Mouse (Mus musculus): Measurements from ENCODE around the gene Slc16a1.
A peak's percentile ranks its signal among the peaks of the same experiment; 100 is the strongest.

Slc16a1 gene

DNA sequence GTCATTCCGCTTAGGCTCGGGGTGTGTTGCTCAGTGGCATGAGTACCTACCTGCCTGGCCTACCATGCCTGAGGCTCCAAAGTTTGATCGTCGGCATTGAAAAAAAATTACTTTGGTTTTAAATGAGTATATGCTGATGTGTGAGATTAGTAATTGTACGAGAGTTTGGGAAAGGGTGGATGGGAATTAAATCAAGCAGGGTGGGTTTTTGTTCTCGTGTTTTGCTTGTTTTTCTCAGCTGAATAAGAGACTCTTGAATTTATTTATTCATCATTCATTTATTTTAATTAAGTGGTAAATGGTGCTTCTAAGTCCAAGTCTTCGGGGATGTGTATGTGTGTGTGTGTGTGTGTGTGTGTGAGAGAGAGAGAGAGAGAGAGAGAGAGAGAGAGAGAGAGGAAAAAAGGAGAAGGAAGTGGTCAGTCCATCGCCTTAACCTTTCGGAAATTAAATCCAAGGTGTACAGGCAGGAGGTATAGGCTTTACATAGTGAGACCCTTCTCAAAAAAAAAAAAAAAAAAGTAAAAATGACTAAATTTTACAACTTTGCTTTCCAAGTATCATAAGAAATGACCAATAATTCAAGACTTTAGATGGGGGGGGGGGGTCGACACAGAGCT, 1.4 kb downstream of the Slc16a1 start:
- DNase-seq = no peak

DNA sequence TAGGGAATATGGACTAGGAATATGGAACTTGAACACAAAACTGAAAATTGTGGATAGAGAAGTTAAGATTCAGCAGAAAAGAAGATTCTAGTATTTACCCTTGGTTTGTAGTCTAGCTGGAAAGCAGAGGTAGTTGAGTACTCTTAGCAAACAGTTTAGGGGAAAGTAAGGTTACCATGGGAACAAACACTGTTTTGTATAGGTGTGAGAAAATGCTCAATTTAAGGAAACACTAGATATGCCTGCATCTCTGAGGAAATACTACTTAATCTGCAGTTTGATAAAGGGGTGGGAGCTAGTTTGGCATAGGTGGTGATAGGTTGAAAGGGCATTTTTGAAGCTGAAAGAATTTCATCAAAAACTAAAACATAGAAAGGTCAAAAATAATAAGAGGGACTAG, 2.4 kb downstream of the Slc16a1 start:
- DNase-seq = no peak

DNA sequence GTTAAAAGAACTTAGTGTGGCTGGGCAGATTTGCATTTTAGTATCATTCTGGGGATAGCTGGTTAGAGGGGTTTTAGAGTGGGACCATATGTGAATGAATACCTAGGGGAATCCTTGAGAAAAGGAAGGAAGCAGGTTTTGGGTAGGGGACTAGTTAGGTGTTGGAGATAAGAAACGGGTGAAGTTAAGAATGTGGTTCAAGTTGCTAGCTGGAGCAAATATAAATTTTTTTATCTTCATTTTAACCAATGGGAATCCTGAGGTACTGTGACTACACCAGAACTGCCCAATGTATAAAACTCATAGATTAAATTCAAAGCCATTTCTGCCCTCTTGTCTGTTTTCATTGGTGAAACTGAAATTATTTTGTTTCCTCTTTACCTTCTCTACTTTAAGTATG, 2.8 kb downstream of the Slc16a1 start:
- no peak for DNase-seq

DNA sequence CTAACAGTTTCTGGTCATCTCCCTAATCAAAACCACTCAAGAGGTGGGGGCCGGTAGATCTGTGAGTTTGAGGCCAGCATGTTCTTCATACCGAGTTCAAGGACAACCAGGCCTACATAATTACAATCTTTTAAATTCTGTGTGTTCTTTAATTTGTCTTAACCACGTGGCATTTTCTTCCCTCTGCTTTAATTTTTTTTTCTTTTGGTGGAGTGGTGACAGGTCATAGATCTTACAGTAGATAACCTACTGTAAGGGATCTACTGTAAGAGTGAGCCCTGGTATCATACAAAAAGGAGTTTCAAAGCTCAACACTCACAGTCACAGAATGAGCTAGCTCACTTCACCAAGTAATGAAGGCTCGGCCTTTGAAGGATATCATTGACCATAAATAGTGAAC, 4.6 kb downstream of the Slc16a1 start:
- DNase-seq = no peak

DNA sequence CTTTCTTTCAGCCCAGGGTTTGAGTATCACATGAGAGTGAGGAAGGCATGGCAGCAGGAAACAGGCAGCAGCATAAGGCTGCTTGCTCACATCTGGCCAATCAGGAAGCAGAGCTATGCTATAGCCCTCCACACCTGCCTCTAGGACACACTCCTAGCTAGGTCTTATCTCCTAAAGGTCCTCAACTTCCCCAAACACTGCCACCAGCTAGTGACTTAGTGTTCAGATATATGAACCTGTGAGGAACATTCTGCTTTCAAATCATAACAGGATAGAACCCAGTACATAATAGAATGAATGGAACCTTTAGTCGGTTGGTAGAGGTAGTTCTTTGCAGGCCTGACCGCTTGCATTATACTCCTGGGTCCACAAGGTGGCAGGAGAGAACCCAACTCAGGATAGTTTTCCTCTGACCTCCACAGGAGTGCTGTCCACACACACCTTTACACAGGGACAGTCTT, 5.4 kb downstream of the Slc16a1 start:
- DNase-seq = peak; percentile 65

DNA sequence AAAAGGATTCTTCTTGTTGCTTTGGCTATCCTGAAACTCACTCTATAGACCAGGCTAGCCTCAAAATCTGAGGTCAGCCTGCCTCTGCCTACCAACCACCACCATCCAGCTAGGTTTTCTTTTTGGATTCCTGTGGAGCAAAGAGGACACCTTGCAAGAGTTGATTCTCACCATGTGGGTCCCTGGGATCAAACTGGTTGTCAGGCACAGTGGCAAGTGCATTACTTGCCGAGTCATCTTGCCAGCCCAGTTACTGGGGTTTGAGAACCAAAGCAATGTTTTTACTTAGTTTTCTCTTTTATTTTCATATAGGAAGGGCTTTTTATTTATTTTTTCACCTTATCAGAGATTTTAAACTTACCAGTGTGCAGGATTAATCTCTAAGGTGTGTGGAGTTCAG, 5.9 kb downstream of the Slc16a1 start:
- DNase-seq = no peak

DNA sequence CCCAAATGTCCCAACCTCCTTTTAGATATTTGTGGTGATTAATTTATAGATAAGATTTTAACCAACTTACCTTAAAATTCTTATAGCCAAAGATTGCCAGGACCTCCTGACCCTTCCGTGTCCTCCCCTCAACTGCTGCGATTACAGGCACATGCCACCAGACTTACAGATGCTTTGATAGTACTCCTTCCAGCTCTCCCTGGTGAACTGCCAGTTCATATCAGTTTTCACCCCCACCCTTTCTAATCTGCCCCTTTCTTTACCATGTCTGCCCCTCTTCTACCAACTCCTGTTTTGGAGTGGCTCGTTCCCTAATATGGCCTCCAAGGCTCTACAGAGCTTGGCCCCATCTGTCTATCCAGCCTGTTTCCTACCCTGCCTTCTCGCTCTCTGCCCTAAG, 15.8 kb downstream of the Slc16a1 start:
- no peak for DNase-seq

DNA sequence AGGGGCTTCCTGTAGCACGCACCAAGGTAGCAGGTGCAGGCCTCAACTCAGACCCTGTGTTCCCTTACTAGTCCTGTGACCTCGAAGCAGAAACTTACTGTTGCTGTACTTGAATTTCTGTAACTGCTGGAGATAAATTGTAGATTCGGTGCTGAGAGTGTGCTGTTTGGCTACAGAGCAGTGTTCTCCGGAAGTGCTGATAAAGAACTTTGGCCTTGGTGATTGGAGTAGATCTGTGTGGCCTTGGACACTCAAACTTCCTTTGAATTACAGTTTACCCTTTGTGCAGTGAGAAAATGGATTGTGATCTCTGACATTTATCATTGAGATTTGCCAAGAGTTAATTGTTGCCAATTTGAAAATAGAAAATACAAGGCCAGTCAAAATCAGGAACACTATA, 16.5 kb downstream of the Slc16a1 start:
- DNase-seq = no peak

DNA sequence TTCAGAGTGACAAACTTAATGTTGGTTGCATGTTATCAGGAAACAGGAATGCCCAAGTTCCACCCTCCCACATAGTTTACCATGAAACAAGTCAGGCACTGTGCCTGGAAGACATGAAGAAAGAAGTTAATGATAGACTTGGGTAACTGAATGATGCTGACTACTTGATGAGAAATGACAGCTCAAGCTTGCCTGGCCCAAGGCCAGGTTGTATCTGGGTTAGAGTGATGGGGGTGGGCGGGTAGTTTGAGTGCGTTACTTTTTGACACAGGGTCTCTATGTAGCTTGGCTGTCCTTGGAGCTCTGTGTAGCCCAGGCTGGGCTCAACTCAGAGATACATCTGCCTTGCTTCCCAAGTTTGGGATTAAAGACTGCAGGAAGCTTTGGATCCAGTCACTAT, 20.2 kb downstream of the Slc16a1 start:
- no peak for DNase-seq

DNA sequence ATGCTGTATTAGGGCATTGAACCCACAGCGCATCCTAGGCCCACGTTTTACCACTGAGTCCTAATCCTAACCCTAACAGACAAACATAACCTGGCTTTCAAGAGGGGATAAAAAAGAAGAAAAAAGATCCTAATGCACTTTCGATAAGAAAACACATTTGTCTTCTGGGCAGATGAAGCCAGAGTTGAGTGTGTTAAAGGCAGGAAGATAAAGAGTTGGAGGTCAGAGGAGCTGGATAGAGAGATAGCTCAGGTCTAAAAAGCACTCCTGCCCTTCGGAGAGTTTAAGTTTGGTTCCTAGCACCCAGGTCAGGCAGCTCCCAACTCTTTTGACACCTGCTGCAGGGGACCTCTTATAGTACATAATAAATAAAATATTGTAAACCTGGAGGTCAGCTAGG, 21.3 kb downstream of the Slc16a1 start:
- no peak for DNase-seq

DNA sequence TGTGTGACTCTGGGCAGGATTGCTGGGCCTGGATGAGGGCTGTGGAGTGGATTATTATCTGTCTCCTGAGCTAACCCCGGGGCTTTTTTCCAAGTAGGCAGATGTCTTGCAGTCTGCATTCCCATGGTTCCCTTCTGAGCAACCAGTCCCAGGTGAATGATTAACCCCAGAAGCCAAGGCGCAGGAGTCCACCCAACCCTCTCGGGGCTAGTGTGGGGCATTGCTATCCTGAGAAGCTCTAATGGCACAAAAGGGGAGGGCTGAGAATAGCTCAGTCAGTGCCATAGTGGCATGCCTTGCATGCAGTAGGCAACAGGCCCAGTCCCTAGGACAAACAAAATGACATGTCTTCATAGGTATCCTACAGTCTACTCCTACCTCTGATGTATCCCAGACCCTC, 22.1 kb downstream of the Slc16a1 start:
- peak; percentile 70 for DNase-seq

DNA sequence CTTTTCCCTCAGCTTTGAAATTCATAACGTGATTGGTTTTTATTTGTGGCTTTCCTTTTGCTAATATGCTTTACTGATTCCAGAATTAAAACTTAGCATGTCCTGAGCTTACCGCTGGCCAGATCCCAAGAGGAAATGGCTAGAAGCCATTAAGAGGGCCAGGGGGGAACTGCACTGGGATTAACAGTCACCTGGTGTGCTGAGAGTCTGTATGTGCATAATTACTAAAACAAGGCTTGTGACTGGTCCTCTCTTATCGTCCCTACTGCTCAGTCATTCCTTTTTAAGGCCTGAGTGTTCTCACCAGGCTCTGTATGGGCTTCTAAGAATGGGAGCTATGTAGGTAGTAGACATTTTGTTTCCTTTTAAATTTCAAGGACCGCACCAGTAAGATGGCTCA, 23.5 kb downstream of the Slc16a1 start:
- DNase-seq = peak; percentile 68

DNA sequence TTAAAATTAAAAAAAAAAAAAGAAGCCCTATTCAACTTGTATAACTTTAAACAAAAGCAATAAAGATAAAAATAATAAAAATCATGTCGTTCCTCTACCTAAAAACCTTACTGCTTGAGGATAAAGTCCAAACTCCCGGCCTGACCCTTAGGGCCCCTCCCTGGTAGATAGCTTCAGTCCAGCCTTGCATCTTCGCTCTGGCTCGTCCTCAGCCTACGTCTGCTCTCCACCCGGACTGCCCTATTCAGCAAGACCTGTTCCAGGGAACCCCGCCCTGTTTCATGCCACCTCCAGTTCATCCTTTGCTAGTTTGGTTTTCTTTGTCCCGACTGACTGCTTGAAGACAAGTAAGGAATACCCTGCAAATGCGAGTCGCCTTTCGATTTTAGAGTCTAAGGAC, 24.5 kb downstream of the Slc16a1 start:
- DNase-seq = no peak

DNA sequence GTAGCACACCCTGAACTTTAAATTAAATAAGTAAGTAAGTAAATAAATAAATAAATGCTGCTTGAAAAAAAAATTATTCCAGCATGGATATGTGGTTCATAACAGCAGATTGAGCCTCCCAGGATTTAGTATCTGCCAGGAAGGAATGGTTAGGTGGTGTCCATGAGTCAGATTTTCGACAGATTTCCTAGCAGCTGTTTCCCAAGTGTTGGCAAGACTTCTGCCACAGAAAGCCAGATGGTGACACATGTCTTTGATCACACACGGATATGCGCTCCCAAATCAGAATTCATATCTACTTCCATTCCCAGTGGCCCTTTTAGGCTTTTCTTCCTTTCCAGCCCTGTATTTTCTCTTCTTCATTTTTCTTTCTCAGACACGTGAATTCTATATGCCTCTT, 28.5 kb downstream of the Slc16a1 start:
- DNase-seq = no peak

DNA sequence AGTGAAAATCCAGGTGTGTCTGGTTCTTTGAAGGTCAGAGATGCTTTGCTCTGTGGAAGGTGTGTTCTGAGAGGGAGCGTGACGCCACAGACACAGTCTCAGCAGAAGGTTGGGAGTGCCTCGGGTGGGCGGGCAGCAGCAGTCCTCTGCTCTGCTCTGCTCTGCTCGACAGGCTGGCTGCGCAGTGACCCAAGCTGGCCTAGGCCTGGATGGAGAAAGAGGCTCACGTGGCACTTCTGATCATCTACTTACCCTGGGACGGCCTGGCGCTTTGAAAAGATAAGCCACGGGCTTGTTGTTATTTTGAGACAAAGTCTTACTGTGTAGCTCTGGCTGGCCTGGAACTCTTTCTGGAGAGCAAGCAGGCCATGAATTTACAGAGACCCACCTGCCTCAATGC, 29.0 kb downstream of the Slc16a1 start:
- DNase-seq = no peak

DNA sequence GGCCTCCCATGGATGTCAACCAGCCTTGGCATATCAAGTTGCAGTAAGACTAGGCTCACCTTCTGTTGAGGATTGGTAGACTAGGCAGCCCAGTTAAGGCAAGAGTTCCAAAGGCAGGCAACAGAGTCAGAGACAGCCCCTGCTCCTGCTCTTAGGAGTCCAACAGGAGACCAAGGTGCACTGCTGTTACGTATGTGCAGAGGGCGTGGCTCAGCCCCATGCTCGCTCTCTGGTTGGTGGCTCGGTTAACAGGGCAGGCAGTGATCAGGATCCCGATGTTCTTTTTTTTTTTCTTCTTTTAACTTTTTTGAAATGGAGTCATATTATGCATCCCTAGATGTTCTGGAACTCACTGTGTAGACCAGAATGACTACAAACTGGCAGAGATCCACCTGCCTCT, 30.5 kb downstream of the Slc16a1 start:
- DNase-seq = no peak

DNA sequence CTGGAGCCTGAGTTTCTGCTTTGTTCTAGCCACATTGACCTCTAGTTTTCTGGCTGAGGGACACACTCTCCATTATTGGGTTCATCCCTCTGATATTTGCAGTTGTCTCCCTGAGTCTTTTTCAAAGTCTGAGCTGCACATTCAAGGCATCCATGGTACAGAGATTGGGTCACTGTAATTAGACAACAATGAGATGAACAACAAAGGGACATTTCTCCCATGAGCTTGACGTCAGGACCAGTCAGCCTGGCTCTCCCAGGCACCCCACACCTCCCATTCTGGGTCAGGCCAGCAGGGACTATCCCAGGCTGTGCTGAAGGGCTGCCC, 31.4 kb downstream of the Slc16a1 start:
- DNase-seq = no peak

DNA sequence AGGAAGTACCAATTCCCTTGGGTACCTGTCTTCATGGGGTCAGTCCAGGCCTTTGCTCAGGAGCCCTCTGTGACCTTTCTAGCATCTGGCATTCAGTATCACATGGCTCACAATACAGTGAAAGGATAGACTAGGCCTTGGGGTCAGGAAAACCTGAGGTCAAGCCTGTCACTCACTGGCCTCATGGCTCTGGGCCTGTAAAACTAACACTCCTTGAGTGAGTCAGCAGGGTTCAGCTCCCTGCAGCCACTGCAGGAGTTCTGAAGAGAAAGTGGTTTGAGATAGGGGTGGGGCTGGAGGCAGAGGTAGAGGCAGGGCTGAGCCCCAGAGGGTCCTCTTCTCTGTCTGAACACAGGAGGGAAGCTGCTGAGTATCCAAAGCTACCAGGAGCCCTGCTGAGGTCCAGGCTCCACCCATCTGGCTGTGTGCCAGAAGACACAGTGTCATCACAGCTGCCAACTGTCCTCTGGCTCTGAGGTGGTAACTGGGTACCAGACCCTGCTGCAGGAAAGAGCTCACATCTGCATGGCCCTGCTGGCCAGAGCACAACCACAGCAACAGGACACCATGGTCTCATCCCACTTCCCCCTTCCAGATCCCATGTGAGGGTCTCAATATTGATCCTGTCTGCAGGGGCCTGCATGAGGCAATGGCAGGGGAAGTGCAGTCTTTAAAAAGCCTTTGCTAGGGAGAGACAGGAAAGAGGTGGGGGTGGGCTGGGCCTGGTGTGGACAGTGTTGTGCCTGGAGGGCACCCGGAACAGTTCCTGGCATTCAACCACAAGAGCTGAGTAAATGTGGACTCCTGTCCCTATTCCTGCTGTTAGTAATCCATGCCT, 31.9 kb downstream of the Slc16a1 start:
- peak; percentile 29 for DNase-seq

DNA sequence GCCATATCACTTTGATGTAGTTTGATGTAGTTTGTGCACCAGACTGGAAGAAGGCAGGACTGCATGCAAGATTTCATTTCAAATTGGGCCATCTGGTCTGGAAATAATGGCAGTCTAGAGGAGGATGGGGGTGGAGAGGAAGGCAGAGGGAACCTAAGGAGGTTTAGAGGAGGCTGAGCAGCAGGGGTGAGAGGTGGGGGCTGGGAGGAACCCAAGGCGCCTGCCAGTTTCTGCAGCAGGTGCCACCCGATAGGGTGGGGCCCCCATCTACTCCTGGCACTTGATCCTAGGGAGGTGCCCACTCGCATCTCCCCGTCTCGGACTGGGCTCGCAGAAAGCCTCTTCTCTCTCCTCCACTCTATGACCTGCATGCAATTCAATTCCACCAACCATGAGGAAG, 33.1 kb downstream of the Slc16a1 start:
- DNase-seq = no peak

DNA sequence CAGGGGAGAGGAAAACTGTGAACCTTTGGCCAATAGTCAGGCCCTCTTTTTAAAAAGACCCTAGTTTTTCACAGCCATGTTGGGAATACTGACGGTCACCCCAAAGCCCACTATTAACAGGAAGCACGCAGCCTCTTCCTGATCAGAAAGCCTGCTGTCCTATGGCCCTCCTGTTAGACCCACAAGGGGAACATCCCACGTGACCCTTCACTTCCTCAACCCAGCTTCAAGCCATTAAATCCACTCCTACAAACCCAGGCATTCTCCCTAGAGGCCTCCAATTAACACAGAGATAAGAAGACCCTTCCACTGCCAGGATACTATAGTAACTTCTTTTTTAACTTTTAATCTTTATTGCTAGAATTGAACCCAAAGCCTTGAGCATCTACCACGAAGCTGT, 33.6 kb downstream of the Slc16a1 start:
- no peak for DNase-seq

DNA sequence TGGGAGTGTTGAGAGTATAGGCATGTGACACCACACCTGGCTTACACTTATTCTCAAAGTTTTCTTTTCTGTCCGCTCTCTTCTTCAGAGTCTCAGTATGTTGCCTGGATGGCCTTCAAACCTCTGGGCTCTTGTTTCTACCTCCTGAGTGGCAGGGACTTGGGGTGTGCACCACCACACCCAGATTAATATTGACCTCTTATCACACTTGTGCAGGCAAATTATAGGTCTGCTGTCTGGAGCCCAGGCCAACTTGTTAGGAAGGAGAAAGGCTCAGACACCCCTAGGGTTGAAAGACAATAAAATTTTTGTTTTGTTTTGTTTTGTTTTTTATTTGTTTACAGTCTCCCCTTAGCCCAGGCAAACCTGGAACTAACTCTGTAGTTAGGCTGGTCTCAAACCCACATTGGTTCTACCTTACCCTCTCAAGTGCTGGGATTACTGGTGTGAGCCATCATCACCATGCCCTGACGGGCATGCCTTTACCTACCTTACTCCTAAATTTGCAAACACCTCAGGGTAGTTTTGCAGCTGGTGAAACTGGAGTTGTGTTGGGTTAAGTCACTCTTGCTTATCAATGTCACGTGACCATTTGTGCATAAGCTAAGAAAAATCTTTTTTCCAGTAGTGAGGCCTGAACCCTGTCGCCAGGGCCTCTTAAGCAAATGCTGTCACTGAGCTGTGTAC, 35.3 kb downstream of the Slc16a1 start:
- DNase-seq = no peak

DNA sequence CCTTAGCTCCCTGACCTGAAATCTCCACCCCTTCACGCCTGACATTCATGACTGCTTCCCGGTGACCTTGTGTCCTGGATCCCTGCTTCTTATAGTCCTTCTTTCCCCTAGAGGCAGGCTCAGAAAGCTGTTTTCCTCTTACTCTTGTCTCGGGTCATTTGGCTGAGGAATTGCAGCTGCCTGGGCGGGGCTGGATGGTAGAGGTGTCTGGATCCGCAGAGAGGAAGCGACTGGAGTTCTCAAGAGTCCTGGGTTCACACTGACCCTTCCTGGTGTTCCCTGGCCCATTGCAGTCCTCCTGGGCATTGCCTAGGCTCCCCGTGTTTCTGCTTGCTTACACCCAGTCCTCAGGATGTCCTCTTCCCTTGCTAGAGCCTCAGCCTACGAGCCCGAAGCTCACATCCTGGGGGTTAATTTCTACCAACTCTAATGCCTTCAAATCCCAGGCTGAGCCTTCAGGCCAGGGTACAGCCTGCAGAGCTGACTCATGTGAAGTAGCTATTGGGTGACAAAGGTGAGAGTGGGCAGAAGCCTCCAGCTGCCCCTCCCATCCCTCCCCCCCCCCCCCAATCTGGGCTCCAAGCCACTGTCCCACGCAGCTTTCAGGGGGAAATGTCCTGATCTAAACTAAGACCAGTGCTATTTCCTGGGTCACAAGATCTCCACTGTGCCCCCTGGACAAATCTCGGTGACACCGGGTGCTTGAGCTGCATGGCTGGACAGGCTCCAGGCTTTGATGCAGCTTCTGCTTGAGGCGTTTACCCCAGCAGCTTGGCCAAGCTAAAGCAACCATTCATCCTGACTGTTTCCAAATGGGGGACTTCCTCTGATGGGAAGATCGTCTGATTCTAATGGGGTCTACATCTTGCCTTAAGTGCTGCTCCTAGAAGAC, 36.1 kb downstream of the Slc16a1 start:
- DNase-seq = peak; percentile 75

DNA sequence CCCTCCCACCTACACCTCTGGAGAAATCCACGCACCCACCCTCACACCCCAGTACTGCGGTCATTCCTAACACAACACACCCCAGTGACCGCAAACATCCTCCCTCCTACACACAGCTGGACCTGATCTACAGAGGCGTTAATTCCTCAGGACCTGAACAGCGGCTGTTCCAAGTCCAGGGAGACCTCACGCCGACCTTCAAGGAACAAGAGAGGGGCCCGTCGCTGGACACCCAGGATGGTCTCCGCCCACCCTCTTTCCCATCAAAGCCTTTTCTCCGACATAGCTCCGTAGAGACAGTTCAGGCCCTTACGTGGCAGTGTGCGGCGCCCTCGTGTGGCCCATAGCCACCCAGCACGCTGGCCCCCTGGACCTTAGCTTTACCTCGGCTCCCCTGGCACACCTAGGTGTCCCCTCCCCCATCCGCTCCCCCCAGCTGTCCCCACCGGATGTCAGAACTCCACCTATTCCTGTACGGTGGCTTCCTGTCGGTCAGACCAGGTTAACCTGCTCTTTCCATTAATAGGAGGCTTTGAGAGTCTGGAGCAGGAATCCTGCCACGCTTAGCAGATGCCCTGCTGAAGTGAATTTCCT, 36.9 kb downstream of the Slc16a1 start:
- peak; percentile 85 for DNase-seq
